Mouse (Mus musculus) cerebellum, adult 2 months (tissue): Measurements from ENCODE around the gene Spns1.

Experiments
- CTCF ChIP-seq: fragments of 200-500 bp; IDR thresholded peaks from 2 replicates; pipeline ENCODE4 v1.5.1; 2011; ENCODE audit warnings: low read depth, mild to moderate bottlenecking, control low read depth, low read length, moderate library complexity, borderline replicate concordance; ENCODE audit not compliant: insufficient read depth
- POLR2A ChIP-seq: fragments of 200-500 bp; IDR thresholded peaks from 2 replicates; pipeline ENCODE4 v1.6.1; 2011; ENCODE audit warnings: low read length, control low read depth, borderline replicate concordance; ENCODE audit not compliant: insufficient read depth

DNA sequence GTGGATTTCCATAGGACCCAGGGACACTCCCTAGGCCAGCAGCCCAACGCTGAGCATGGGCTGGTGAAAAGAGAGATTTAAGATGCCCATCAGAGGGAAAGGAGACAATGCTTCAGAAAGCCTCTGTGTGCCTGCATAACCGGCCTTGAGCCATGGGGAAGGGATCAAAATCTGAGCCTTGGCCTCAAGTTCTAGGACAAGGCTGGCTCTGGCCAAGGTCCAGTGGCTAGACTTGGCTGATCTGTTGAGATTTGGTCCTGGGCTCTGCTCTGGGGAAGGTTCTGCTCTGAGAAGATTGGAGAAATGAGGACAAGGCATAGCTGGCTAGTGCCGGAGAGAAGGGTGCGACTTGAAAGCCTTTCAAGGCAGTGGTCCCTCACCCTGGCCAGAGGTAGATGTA lies 33.8 kb upstream of the Spns1 start:
- no peak for TF ChIP-seq POLR2A
- TF ChIP-seq CTCF = no peak
